Mouse (Mus musculus): ENCODE results near the gene Cdhr5. TPM values are rescaled to one million over a fixed set of nuclear protein-coding genes. Genes with fewer than 3 reads are reported as not detected.

Gene Cdhr5
- polyA plus RNA-seq, 1 experiment from 2014 or later, result 1.3 TPM

GRCm38 (mm10) chr7:141270631-141271030, 6.0 kb downstream of the Cdhr5 start:
- Histone ChIP-seq H3K9me3 (ENCODE audit: low read length) (no peaks in the 10 kb centered on the region), H3K4me1 (ENCODE audit: insufficient read depth) (peaks cover 11% of the 10 kb centered on the region), H3K4me3 (ENCODE audit: low read depth, low read length) (no peak overlapping the region), H3K27me3 (ENCODE audit: insufficient read depth, low read length) (peaks cover 6% of the 10 kb centered on the region; the same call in 1 of the 2 replicates), H3K36me3 (replicated peaks; ENCODE audit: insufficient read depth, low read length) (no peaks in the 10 kb centered on the region), H3K9ac (replicated peaks) (no peak overlapping the region), H3K27ac (ENCODE audit: low read depth) (no peak overlapping the region), H3K4me2 (ENCODE audit: low read depth, low read length) (no peak overlapping the region)
- TF ChIP-seq CTCF (IDR thresholded peaks at IDR 0.05; ENCODE audit: low read depth), result no peak
- TF ChIP-seq EP300 (IDR thresholded peaks at IDR 0.05; ENCODE audit: low read depth), result no peak
- WGBS (ENCODE audit: insufficient replicate concordance), result 71% methylated on average over 3 of the region's 3 CpGs
- ATAC-seq (no peak), DNase-seq (no peak)

DNA sequence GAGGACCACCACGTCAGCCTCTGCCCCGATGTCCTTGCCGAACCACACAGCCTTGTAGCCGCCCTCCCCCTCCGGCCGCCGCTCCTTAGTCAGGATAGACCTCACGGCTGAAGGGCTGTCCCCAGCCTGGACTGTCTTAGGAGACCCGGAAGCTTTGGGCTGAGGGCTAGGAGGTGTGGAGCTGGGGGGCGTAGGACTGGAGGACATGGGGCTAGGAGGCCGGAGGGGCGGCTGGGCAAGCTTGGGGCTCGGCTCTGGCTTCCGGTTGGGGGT, 7.4 kb downstream of the Cdhr5 start:
- Histone ChIP-seq H3K4me1 (ENCODE audit: insufficient read depth) (peaks cover 25% of the 10 kb centered on the region), H3K27ac (ENCODE audit: low read depth) (peak overlapping the region; percentile 80), H3K9ac (replicated peaks) (peak overlapping the region; percentile 34; the same call in 1 of the 2 replicates), H3K4me2 (ENCODE audit: low read depth, low read length) (peak overlapping the region; percentile 63), H3K4me3 (ENCODE audit: low read depth, low read length) (peak overlapping the region; percentile 26), H3K9me3 (ENCODE audit: low read length) (no peaks in the 10 kb centered on the region), H3K36me3 (replicated peaks; ENCODE audit: insufficient read depth, low read length) (peaks cover 6% of the 10 kb centered on the region), H3K27me3 (ENCODE audit: insufficient read depth, low read length) (peaks cover 6% of the 10 kb centered on the region; the same call in 1 of the 2 replicates)
- 55% methylated on average over 14 of the region's 14 CpGs for WGBS (ENCODE audit: insufficient replicate concordance)
- TF ChIP-seq CTCF (IDR thresholded peaks at IDR 0.05; ENCODE audit: low read depth) (no peak), EP300 (IDR thresholded peaks at IDR 0.05; ENCODE audit: low read depth) (no peak)
- DNase-seq (no peak), ATAC-seq (no peak)

- H3K4me3 ChIP-seq (ENCODE audit: low read depth, low read length), result peak overlapping the region; percentile 26
- no peak for TF ChIP-seq EP300 (IDR thresholded peaks at IDR 0.05; ENCODE audit: low read depth)
- TF ChIP-seq CTCF (IDR thresholded peaks at IDR 0.05; ENCODE audit: low read depth), result no peak
- H3K9me3 ChIP-seq (ENCODE audit: low read length), result no peaks in the 10 kb centered on the region
- peak overlapping the region; percentile 34; the same call in 1 of the 2 replicates for H3K9ac ChIP-seq (replicated peaks)
- peak overlapping the region; percentile 63 for H3K4me2 ChIP-seq (ENCODE audit: low read depth, low read length)
- peaks cover 29% of the 10 kb centered on the region for H3K4me1 ChIP-seq (ENCODE audit: insufficient read depth)
- ATAC-seq (no peak), DNase-seq (peak; percentile 39)
- 30% methylated on average over 24 of the region's 24 CpGs for WGBS (ENCODE audit: insufficient replicate concordance)
- peaks cover 6% of the 10 kb centered on the region; the same call in 1 of the 2 replicates for H3K27me3 ChIP-seq (ENCODE audit: insufficient read depth, low read length)
- peak overlapping the region; percentile 80 for H3K27ac ChIP-seq (ENCODE audit: low read depth)
- H3K36me3 ChIP-seq (replicated peaks; ENCODE audit: insufficient read depth, low read length), result peaks cover 11% of the 10 kb centered on the region
Observed at GRCm38 (mm10) chr7:141268466-141269272, 7.9 kb downstream of the Cdhr5 start.

DNA sequence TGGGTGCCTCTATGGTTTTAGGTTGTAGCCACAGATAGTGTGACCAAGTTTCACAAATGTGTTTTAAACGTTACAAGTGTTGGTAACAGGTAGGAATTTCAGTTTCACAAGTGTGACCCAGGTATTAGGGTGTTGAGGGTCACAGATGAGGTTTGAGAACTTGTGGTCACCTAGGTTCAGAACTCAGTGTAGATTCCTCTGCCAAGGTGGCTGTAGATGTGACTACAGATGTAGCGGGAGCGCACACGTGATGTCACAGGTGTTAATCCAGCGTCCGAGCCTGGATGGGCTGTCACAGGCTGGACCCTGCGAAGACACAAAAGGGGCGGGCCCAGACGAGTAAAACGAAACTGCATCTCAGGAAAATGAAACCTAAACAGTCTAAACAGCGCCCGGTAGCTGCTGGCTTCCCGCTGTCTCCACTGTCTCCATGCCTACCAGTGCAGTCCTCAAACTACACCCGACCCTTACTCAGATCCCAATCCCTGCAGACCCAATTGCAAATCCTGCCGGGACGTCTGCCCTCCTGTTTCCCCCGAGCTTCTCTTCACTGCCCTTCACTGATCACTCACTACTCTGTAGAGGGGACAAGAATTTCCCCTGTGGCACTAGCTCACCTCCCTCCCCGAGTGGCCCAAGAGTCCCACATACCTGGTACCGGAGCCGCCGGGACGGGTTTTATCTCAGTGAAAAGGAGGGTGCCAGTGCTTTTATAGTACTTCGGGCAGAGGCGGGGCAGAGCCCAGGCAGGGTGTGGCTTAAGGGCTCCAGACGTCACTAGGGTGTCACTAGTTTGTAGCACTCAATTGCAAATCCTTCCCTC, 10.6 kb downstream of the Cdhr5 start, which contains the start of gene Irf7:
TSS of gene Irf7 (minus strand) at position 743 of the 823 bp plus-strand sequence.
- WGBS (ENCODE audit: insufficient replicate concordance), result 2% methylated on average over 25 of the region's 25 CpGs
- no peak for TF ChIP-seq CTCF (IDR thresholded peaks at IDR 0.05; ENCODE audit: low read depth)
- no peak for TF ChIP-seq EP300 (IDR thresholded peaks at IDR 0.05; ENCODE audit: low read depth)
- peak; percentile 87 for ATAC-seq

GRCm38 (mm10) chr7:141265411-141265738, 11.2 kb downstream of the Cdhr5 start:
- H3K27ac ChIP-seq (ENCODE audit: low read depth), result peak overlapping the region; percentile 94
- no peak for TF ChIP-seq CTCF (IDR thresholded peaks at IDR 0.05; ENCODE audit: low read depth)
- TF ChIP-seq EP300 (IDR thresholded peaks at IDR 0.05; ENCODE audit: low read depth), result no peak
- peaks cover 29% of the 10 kb centered on the region for H3K4me1 ChIP-seq (ENCODE audit: insufficient read depth)
- WGBS (ENCODE audit: insufficient replicate concordance), result 39% methylated on average over 11 of the region's 11 CpGs
- H3K9ac ChIP-seq (replicated peaks), result peak overlapping the region; percentile 92
- peaks cover 6% of the 10 kb centered on the region; the same call in 1 of the 2 replicates for H3K27me3 ChIP-seq (ENCODE audit: insufficient read depth, low read length)
- DNase-seq, result no peak
- H3K4me2 ChIP-seq (ENCODE audit: low read depth, low read length), result peak overlapping the region; percentile 95
- peak overlapping the region; percentile 88 for H3K4me3 ChIP-seq (ENCODE audit: low read depth, low read length)
- no peaks in the 10 kb centered on the region for H3K9me3 ChIP-seq (ENCODE audit: low read length)
- H3K36me3 ChIP-seq (replicated peaks; ENCODE audit: insufficient read depth, low read length), result peaks cover 44% of the 10 kb centered on the region
- ATAC-seq, result peak; percentile 11; the same call in 1 of the 2 replicates

More for the DNA sequence above, 10.6 kb downstream of the Cdhr5 start, which contains the start of gene Irf7:
- H3K27ac ChIP-seq (ENCODE audit: low read depth), result peak within 1 kb of the TSS; percentile 94
- H3K27me3 ChIP-seq (ENCODE audit: insufficient read depth, low read length), result peaks cover 6% of the 10 kb centered on the region; the same call in 1 of the 2 replicates
- no peaks in the 10 kb centered on the region for H3K9me3 ChIP-seq (ENCODE audit: low read length)
- H3K4me3 ChIP-seq (ENCODE audit: low read depth, low read length), result peak within 1 kb of the TSS; percentile 88
- peaks cover 38% of the 10 kb centered on the region for H3K36me3 ChIP-seq (replicated peaks; ENCODE audit: insufficient read depth, low read length)
- H3K9ac ChIP-seq (replicated peaks), result peak within 1 kb of the TSS; percentile 92
- peak; percentile 90 for DNase-seq
- H3K4me2 ChIP-seq (ENCODE audit: low read depth, low read length), result peak within 1 kb of the TSS; percentile 95
- peaks cover 29% of the 10 kb centered on the region for H3K4me1 ChIP-seq (ENCODE audit: insufficient read depth)

Data from liver, postnatal 0 days (tissue).